Mouse (Mus musculus) intestine, embryonic 14.5 days (tissue): ENCODE results near the gene Sycp2. TPM values are rescaled to one million over a fixed set of nuclear protein-coding genes. Genes with fewer than 3 reads are reported as not detected.
"Not testable (repeated sequence)": the region's sequence is repeated elsewhere in the genome, so short reads cannot be mapped to it uniquely, and the experiment has no call there.

Experiments
- ATAC-seq: fragments of 200-750 bp; cut with Nextera tagmentation; replicated peaks from 2 replicates; pipeline ENCODE4 v1.8.0; 2017; ENCODE audit warnings: low read depth, moderate number of reproducible peaks, moderate TSS enrichment, moderate library complexity; ENCODE audit not compliant: low FRiP score, low TSS enrichment
- DNase-seq: peaks from one replicate; pipeline ENCODE4 v3.0.0-alpha.2; 2018; ENCODE audit warnings: low spot score
- H3K27ac ChIP-seq: fragments of 300-500 bp; sonication (generic); 2 replicates; pipeline ENCODE4 v1.5.1; 2014; ENCODE audit warnings: low read depth, mild to moderate bottlenecking, control low read depth
- H3K27me3 ChIP-seq: fragments of 300-500 bp; sonication (generic); replicated peaks from 2 replicates; pipeline ENCODE4 v1.6.1; 2014; ENCODE audit warnings: low read length, control low read depth; ENCODE audit not compliant: control insufficient read depth, insufficient read depth
- H3K36me3 ChIP-seq: fragments of 300-500 bp; sonication (generic); 2 replicates; pipeline ENCODE4 v1.6.1; 2014; ENCODE audit warnings: low read length, control low read depth; ENCODE audit not compliant: control insufficient read depth, insufficient read depth
- H3K4me1 ChIP-seq: fragments of 300-500 bp; sonication (generic); replicated peaks from 2 replicates; pipeline ENCODE4 v1.6.1; 2014; ENCODE audit warnings: low read length, control low read depth, mixed read lengths; ENCODE audit not compliant: control insufficient read depth, insufficient read depth
- H3K4me2 ChIP-seq: fragments of 300-500 bp; sonication (generic); 2 replicates; pipeline ENCODE4 v1.6.1; 2014; ENCODE audit warnings: low read length
- H3K4me3 ChIP-seq: fragments of 300-500 bp; sonication (generic); 2 replicates; pipeline ENCODE4 v1.5.1; 2014; ENCODE audit warnings: low read depth, low read length, control low read depth, mixed read lengths
- H3K9ac ChIP-seq: fragments of 300-500 bp; sonication (generic); 2 replicates; pipeline ENCODE4 v1.6.1; 2014; ENCODE audit warnings: mild to moderate bottlenecking, low read length
- H3K9me3 ChIP-seq: fragments of 300-500 bp; sonication (generic); 2 replicates; pipeline ENCODE4 v1.6.1; 2016; ENCODE audit warnings: low read length, control low read depth; ENCODE audit not compliant: control insufficient read depth
- WGBS: fragments of 180-500 bp; shearing (Covaris S2); extraction: QIAGEN DNeasy Blood & Tissue Kit; methylation state at CpG from one replicate; pipeline ENCODE4 v1.1.7; 2014; 5-methylcytosine and 5-hydroxymethylcytosine counted together
- polyA plus RNA-seq: library from polyadenylated mRNA; unstranded; fragments of >200 nt; fragmentation: Nextera tagmentation; extraction: Ambion mirVana; gene quantifications from 2 replicates; pipeline ENCODE4 v1.2.1, GENCODE M21; 2014

Gene Sycp2
- polyA plus RNA-seq, 1 experiment from 2014 or later: 0.11 TPM

DNA sequence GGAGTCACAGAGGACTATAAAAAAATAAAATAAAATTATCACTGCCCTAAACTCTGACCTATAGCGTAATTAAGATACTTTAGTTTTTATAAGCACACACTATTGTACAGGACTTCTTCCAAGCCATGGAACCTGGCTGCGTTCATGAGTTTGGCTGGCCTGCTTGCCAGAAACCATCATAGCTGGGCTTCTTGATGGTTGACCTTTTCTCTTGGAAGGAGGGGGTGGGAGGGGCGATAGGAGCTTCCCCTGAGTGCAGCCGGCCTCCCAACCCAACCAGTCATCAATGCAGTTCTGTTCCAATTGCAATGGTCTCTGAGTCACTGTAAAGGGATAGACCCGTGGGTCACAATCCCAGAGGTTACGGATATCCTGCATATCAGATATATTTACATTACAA is 2.8 kb upstream of the Sycp2 start:
- Histone ChIP-seq H3K4me3 (no peak overlapping the region), H3K27ac (no peak overlapping the region), H3K4me2 (no peak overlapping the region), H3K27me3 (no peaks in the 10 kb centered on the region), H3K4me1 (peaks cover 11% of the 10 kb centered on the region), H3K9ac (no peak overlapping the region), H3K9me3 (peaks cover 3% of the 10 kb centered on the region; the same call in 1 of the 2 replicates), H3K36me3 (no peaks in the 10 kb centered on the region)
- no peak for ATAC-seq
- no peak for DNase-seq
- 73% methylated on average over 6 of the region's 6 CpGs for WGBS

DNA sequence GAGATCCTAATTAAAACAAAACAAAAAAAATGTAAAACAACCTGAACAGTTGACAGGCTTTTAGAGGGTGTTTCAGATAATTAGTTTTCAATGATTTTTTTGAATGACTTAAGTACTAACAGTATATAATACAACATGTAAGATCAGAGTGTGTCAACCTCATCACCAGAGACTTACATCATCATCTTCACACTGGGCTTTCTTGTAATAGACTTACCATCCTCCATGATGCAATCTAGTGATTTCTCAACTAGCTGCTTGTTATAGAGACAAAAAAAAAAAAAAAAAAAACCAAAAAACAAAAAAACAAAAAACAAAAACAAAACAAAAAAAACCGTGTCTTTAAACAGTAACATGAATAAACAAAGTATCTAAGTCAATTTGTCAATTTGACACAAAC is 1.5 kb upstream of the Sycp2 start:
- no peak for DNase-seq
- Histone ChIP-seq H3K27ac (no peak overlapping the region), H3K36me3 (no peaks in the 10 kb centered on the region), H3K9ac (no peak overlapping the region), H3K4me1 (peaks cover 7% of the 10 kb centered on the region; the same call in 1 of the 2 replicates), H3K4me3 (no peak overlapping the region), H3K27me3 (no peaks in the 10 kb centered on the region), H3K9me3 (peaks cover 3% of the 10 kb centered on the region; the same call in 1 of the 2 replicates), H3K4me2 (no peak overlapping the region)
- ATAC-seq: no peak
- WGBS: 23% methylated on average over 1 of the region's 1 CpGs

DNA sequence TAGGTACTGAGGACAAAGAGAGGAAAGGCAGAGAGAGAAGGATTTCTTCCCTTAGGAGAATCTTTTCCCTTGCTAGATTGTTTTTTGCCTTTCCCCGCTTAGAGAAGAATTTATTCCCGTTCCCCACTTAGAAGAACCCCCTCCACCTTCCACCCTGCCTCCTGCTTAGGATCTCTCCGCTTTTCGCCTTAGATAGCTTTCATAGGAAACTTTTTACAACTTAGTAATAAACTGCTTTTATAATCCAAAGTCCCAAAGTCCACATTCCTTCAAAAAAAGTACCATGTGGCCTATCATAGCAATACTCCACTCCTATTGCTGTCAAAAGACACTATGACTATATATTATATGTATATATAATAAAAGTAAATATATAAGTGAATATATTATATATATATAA is 64.9 kb downstream of the Sycp2 start:
- Histone ChIP-seq H3K27me3 (no peaks in the 10 kb centered on the region), H3K4me2 (no peak overlapping the region), H3K9me3 (no peaks in the 10 kb centered on the region), H3K27ac (no peak overlapping the region), H3K4me3 (no peak overlapping the region), H3K36me3 (no peaks in the 10 kb centered on the region), H3K9ac (no peak overlapping the region), H3K4me1 (no peaks in the 10 kb centered on the region)
- peak; percentile 74; the same call in 1 of the 2 replicates for ATAC-seq
- DNase-seq: no peak
- 37% methylated on average over 4 of the region's 4 CpGs for WGBS

DNA sequence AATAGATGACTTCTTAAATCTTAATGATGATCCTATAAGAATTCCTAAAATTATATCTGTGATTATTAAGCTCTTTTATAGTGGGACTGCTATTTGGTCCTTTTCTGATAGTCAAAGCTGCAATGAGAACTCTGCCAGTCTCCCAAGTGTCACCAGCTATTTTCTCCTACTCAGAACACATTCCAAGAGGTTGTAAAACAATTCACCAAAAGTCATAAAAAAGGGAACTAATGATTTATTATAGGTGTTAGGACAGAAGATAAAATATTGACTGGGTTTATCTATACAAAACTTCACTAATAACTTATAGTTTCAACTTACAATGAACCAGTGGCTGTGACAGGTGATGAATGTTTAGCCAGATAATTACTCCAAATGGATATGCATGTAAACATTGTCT is 65.4 kb downstream of the Sycp2 start:
- DNase-seq, H3K27me3 ChIP-seq, H3K4me3 ChIP-seq, H3K36me3 ChIP-seq, H3K4me1 ChIP-seq, H3K9ac ChIP-seq, H3K9me3 ChIP-seq, H3K27ac ChIP-seq, H3K4me2 ChIP-seq: not testable (repeated sequence)
- ATAC-seq: peak; percentile 63; the same call in 1 of the 2 replicates

DNA sequence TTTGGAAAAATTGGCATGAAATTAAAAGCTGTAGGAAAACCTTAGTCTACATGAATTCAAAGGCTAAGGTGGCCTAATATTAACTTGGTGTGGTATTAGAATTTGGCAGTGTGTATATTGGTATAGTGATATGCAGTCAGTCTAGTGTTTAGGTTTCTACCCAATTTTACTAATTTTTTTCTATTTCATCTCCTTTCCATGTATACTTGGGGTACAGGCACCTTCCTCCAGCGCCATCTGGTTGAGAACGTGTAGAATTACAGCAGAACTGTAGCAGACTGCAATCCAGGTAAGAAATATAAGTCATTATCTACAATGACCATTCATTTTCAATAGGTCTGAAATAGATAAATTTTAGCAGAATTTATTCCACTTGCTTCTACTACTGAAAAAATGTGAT is 68.4 kb downstream of the Sycp2 start:
- DNase-seq: no peak
- Histone ChIP-seq H3K27ac (no peak overlapping the region), H3K9ac (no peak overlapping the region), H3K4me2 (no peak overlapping the region), H3K4me1 (no peaks in the 10 kb centered on the region), H3K27me3 (no peaks in the 10 kb centered on the region), H3K36me3 (no peaks in the 10 kb centered on the region), H3K9me3 (no peaks in the 10 kb centered on the region), H3K4me3 (no peak overlapping the region)
- WGBS: 2% methylated on average over 2 of the region's 2 CpGs
- no peak for ATAC-seq

DNA sequence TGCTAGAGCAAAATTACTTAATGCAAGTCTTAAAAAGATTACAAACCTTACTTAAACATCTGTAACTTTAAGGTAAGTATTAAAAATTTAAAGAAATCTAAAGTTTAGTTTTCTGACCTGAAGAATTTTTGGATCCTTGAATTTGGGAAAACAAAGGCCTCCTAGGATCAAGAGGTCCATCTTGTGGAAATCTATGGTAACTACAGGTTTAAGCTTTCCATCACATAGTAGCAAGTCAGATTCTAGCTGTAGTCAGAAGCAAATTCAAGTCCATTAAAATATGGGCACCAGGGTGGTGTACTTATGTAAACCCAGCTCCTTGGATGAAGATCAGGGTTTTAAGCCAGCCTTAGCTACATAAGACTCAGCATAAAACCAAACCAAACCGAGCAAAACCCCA is 69.6 kb downstream of the Sycp2 start:
- 42% methylated on average over 1 of the region's 1 CpGs for WGBS
- Histone ChIP-seq H3K36me3 (no peaks in the 10 kb centered on the region), H3K4me1 (no peaks in the 10 kb centered on the region), H3K27ac (no peak overlapping the region), H3K4me3 (no peak overlapping the region), H3K9me3 (no peaks in the 10 kb centered on the region), H3K4me2 (no peak overlapping the region), H3K9ac (no peak overlapping the region), H3K27me3 (no peaks in the 10 kb centered on the region)
- no peak for ATAC-seq
- DNase-seq: no peak

DNA sequence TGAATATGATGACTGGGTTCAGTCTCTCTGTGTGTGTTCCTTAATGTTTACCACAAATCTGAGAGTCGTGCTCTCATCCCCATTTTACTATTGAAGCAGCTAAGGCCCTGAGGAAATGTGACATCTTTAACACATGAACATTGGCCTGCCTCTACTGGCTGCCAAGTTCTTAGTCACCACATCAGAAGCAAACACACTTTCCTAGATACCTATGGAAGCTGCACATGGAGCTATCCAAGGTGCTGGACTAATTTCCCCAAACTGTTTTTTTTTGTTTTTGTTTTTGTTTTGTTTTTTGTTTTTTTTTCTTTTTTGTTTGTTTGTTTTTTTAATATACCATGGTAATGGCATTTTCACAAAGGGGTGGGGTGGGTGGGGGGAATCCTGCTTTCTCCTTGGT is 77.5 kb downstream of the Sycp2 start:
- no peak overlapping the region for H3K4me2 ChIP-seq
- WGBS: 55% methylated on average over 1 of the region's 1 CpGs
- no peaks in the 10 kb centered on the region for H3K27me3 ChIP-seq
- H3K9me3 ChIP-seq: no peaks in the 10 kb centered on the region
- no peak overlapping the region for H3K27ac ChIP-seq
- H3K4me1 ChIP-seq: peaks cover 10% of the 10 kb centered on the region
- ATAC-seq (no peak), DNase-seq (no peak)
- H3K9ac ChIP-seq: no peak overlapping the region
- H3K4me3 ChIP-seq: no peak overlapping the region
- no peaks in the 10 kb centered on the region for H3K36me3 ChIP-seq

DNA sequence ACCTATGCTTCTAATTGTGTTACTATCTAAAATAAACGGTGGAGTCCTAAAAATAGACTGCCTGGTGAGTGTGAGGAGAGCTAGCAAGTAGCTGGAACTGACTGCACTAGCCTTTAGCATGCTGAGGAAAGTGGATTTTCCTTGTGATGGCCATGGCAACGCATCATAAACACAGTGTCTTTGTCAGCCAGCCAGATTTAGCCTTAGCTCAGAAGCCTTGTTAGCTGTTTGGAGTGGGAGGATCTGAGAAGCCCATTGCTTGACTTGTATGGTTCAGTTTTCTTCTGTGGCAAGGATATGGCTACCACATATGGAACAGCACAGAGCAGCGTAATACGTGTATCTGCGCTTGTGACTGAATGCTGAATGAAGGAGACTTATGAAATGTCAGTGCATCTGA is 77.9 kb downstream of the Sycp2 start:
- Histone ChIP-seq H3K4me2 (no peak overlapping the region), H3K4me1 (peaks cover 10% of the 10 kb centered on the region), H3K27ac (no peak overlapping the region), H3K9me3 (no peaks in the 10 kb centered on the region), H3K36me3 (no peaks in the 10 kb centered on the region), H3K9ac (no peak overlapping the region), H3K27me3 (no peaks in the 10 kb centered on the region), H3K4me3 (no peak overlapping the region)
- no peak for ATAC-seq
- WGBS: 77% methylated on average over 5 of the region's 5 CpGs
- no peak for DNase-seq

DNA sequence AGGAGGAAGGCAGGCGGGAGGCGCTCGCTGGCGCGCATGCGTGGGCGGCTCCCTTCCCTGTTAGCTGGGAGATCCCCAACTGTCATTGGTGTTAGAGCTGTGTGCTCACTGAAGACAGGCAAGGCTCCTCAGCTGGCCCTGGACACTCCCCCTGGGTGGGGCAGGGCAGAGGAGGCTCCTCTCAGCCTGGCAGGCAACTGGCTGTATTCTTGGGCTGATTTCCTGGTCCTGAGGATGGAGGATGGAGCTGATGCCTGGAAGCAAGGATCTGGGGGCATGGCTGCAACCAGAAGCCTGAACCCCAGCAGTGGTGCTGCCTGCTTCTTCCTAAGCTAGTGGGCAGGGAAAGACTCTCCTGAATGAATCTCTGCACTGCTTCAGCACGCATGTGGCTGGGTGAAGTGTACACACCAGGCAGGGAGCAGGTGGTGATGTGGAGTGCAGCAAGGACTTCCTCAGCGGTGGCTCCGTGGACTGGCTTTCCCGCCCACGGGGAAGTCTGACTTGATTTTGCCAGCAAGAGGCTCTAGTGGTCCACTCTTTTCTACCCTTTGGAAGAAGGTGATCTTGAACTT is 79.9 kb downstream of the Sycp2 start:
- ATAC-seq (peak; percentile 93), DNase-seq (peak; percentile 75)
- Histone ChIP-seq H3K4me3 (no peak overlapping the region), H3K9ac (no peak overlapping the region), H3K36me3 (no peaks in the 10 kb centered on the region), H3K9me3 (no peaks in the 10 kb centered on the region), H3K27me3 (no peaks in the 10 kb centered on the region), H3K27ac (no peak overlapping the region), H3K4me2 (peak overlapping the region; percentile 24), H3K4me1 (peaks cover 10% of the 10 kb centered on the region)
- 10% methylated on average over 12 of the region's 12 CpGs for WGBS
